Mouse (Mus musculus) embryonic facial prominence, embryonic 15.5 days (tissue): ENCODE measurements around the gene Abhd17c. TPM values are rescaled to one million over a fixed set of nuclear protein-coding genes. Genes with fewer than 3 reads are reported as not detected.
"Not testable (repeated sequence)": the region's sequence is repeated elsewhere in the genome, so short reads cannot be mapped to it uniquely, and the experiment has no call there.

Experiments
- ATAC-seq: fragments of 200-750 bp; cut with Nextera tagmentation; 2 replicates; pipeline ENCODE4 v1.8.0; 2017; ENCODE audit warnings: low read depth, moderate TSS enrichment; ENCODE audit not compliant: insufficient number of reproducible peaks, low FRiP score, low TSS enrichment
- H3K27ac ChIP-seq: fragments of 300-500 bp; sonication (generic); replicated peaks from 2 replicates; pipeline ENCODE4 v1.5.1; 2015; ENCODE audit warnings: mild to moderate bottlenecking, inconsistent platforms
- H3K27me3 ChIP-seq: fragments of 300-500 bp; sonication (generic); 2 replicates; pipeline ENCODE4 v1.6.1; 2015; ENCODE audit warnings: inconsistent platforms
- H3K36me3 ChIP-seq: fragments of 300-500 bp; sonication (generic); 2 replicates; pipeline ENCODE4 v1.6.1; 2015; ENCODE audit warnings: mild to moderate bottlenecking, inconsistent platforms
- H3K4me1 ChIP-seq: fragments of 300-500 bp; sonication (generic); 2 replicates; pipeline ENCODE4 v1.6.1; 2015; ENCODE audit warnings: inconsistent platforms
- H3K4me2 ChIP-seq: fragments of 300-500 bp; sonication (generic); replicated peaks from 2 replicates; pipeline ENCODE4 v1.6.1; 2015; ENCODE audit warnings: mild to moderate bottlenecking, inconsistent platforms
- H3K4me3 ChIP-seq: fragments of 300-500 bp; sonication (generic); replicated peaks from 2 replicates; pipeline ENCODE4 v1.5.1; 2015; ENCODE audit warnings: mild to moderate bottlenecking, inconsistent platforms
- H3K9ac ChIP-seq: fragments of 300-500 bp; sonication (generic); 2 replicates; pipeline ENCODE4 v1.6.1; 2015; ENCODE audit warnings: inconsistent platforms
- H3K9me3 ChIP-seq: fragments of 300-500 bp; sonication (generic); replicated peaks from 2 replicates; pipeline ENCODE4 v1.6.1; 2016; ENCODE audit warnings: inconsistent platforms
- WGBS: fragments of 180-500 bp; shearing (Covaris S2); methylation state at CpG from one replicate; pipeline ENCODE4 v1.1.7; 2015; 5-methylcytosine and 5-hydroxymethylcytosine counted together
- polyA plus RNA-seq: library from polyadenylated mRNA; unstranded; fragments of >200 nt; fragmentation: Nextera tagmentation; extraction: Ambion mirVana; gene quantifications from 2 replicates; pipeline ENCODE4 v1.2.1, GENCODE M21; 2015

Abhd17c gene
- polyA plus RNA-seq = 39.5 and 41.6 TPM in 2 replicates

GRCm38 (mm10) chr7:84151001-84151959 lies at the start of gene Abhd17c:
TSS of gene Abhd17c (minus strand) at chr7:84151893.
- Histone ChIP-seq H3K27me3 (no peaks in the 10 kb centered on the region), H3K27ac (peak within 1 kb of the TSS; percentile 90), H3K4me2 (peak within 1 kb of the TSS; percentile 86), H3K9me3 (no peaks in the 10 kb centered on the region), H3K4me1 (peaks cover 29% of the 10 kb centered on the region), H3K9ac (peak within 1 kb of the TSS; percentile 86), H3K36me3 (no peaks in the 10 kb centered on the region), H3K4me3 (peak within 1 kb of the TSS; percentile 87)
- under 1% methylated on average over 108 of the region's 109 CpGs for WGBS
- ATAC-seq = peak; percentile 74

DNA sequence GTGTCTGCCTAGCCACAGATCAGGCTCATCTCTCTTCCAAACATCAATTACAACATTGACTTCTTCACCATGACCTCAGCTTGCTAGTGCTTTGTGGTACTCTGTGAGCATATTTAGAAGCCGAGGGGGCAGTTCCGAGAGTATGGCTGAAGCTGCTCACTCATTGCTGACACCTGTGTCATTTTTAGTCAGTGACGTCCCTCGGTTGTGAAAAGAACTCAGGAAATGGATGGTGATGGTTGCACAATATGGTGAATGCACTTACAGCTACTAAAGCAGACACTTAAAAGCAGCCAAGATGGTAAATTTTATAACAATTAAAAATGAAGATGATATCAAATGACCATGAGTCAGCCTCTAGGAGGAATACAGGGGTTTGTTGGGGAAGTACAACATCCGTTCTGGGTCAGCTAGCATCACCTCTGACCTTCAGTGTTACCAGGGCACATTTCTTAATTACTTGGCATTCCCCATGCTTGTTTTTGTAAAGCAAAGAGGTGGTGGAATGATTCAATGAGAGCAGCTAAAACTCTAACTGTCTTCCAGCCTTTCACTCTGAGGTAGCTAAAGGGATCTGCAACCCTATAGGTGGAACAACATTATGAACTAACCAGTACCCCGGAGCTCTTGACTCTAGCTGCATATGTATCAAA lies 45.6 kb upstream of the Abhd17c start:
- Histone ChIP-seq H3K4me3 (no peak overlapping the region), H3K27me3 (no peaks in the 10 kb centered on the region), H3K9me3 (no peaks in the 10 kb centered on the region), H3K9ac (no peak overlapping the region), H3K4me2 (no peak overlapping the region), H3K36me3 (no peaks in the 10 kb centered on the region), H3K27ac (no peak overlapping the region), H3K4me1 (0 out of 2 replicates have a peak, but pooled peaks cover 3% of the 10 kb centered on the region)
- no peak for ATAC-seq
- WGBS = 68% methylated on average over 6 of the region's 6 CpGs

GRCm38 (mm10) chr7:84196221-84196620 lies 44.5 kb upstream of the Abhd17c start:
- Histone ChIP-seq H3K9ac (no peak overlapping the region), H3K4me3 (no peak overlapping the region), H3K27me3 (no peaks in the 10 kb centered on the region), H3K36me3 (no peaks in the 10 kb centered on the region), H3K4me1 (no peaks in the 10 kb centered on the region), H3K27ac (no peak overlapping the region), H3K9me3 (no peaks in the 10 kb centered on the region), H3K4me2 (no peak overlapping the region)
- 70% methylated on average over 6 of the region's 6 CpGs for WGBS
- no peak for ATAC-seq

- no peak overlapping the region for H3K4me2 ChIP-seq
- no peak overlapping the region for H3K4me3 ChIP-seq
- 82% methylated on average over 3 of the region's 3 CpGs for WGBS
- H3K27me3 ChIP-seq = no peaks in the 10 kb centered on the region
- H3K9ac ChIP-seq = no peak overlapping the region
- no peaks in the 10 kb centered on the region for H3K4me1 ChIP-seq
- ATAC-seq = no peak
- H3K36me3 ChIP-seq = no peaks in the 10 kb centered on the region
- no peak overlapping the region for H3K27ac ChIP-seq
- no peaks in the 10 kb centered on the region for H3K9me3 ChIP-seq
Measured at GRCm38 (mm10) chr7:84192256-84192655, 40.6 kb upstream of the Abhd17c start.

DNA sequence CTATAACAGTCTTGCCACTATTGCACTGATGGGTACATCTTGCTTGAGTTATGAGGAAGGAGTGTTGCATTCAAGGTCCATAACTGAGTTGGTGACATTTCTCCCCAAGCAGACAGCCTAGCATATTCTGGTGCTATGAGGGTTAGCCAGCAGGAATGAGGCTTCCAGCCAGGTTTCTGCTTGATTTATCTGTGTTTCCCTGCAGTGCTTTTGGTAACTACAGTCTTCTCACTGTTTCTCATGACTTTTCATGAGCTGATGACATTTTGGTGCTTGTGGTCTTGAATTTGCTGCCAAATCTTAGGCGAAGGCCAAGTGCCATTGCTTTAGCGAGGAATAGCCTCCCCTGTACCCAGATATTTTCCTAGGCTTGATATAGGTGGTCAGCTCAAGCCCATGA lies 39.8 kb upstream of the Abhd17c start:
- Histone ChIP-seq H3K27me3 (no peaks in the 10 kb centered on the region), H3K9ac (no peak overlapping the region), H3K27ac (no peak overlapping the region), H3K4me3 (no peak overlapping the region), H3K36me3 (no peaks in the 10 kb centered on the region), H3K4me2 (no peak overlapping the region), H3K4me1 (no peaks in the 10 kb centered on the region), H3K9me3 (no peaks in the 10 kb centered on the region)
- 86% methylated on average over 2 of the region's 2 CpGs for WGBS
- ATAC-seq = no peak

- no peaks in the 10 kb centered on the region for H3K4me1 ChIP-seq
- H3K27me3 ChIP-seq = no peaks in the 10 kb centered on the region
- no peak overlapping the region for H3K4me2 ChIP-seq
- no peak overlapping the region for H3K4me3 ChIP-seq
- 66% methylated on average over 5 of the region's 5 CpGs for WGBS
- H3K9ac ChIP-seq = no peak overlapping the region
- H3K36me3 ChIP-seq = no peaks in the 10 kb centered on the region
- H3K27ac ChIP-seq = no peak overlapping the region
- H3K9me3 ChIP-seq = no peaks in the 10 kb centered on the region
- ATAC-seq = no peak
Measured at GRCm38 (mm10) chr7:84188196-84188595, 36.5 kb upstream of the Abhd17c start.

GRCm38 (mm10) chr7:84185196-84185595 lies 33.5 kb upstream of the Abhd17c start:
- Histone ChIP-seq H3K9me3 (no peaks in the 10 kb centered on the region), H3K36me3 (no peaks in the 10 kb centered on the region), H3K27me3 (no peaks in the 10 kb centered on the region), H3K4me2 (no peak overlapping the region), H3K9ac (no peak overlapping the region), H3K4me1 (no peaks in the 10 kb centered on the region), H3K27ac (no peak overlapping the region), H3K4me3 (no peak overlapping the region)
- no peak for ATAC-seq
- 71% methylated on average over 4 of the region's 4 CpGs for WGBS

GRCm38 (mm10) chr7:84184703-84185102 lies 33.0 kb upstream of the Abhd17c start:
- Histone ChIP-seq H3K27ac (no peak overlapping the region), H3K9me3 (no peaks in the 10 kb centered on the region), H3K27me3 (no peaks in the 10 kb centered on the region), H3K4me2 (no peak overlapping the region), H3K36me3 (no peaks in the 10 kb centered on the region), H3K9ac (no peak overlapping the region), H3K4me3 (no peak overlapping the region), H3K4me1 (no peaks in the 10 kb centered on the region)
- ATAC-seq = no peak
- 49% methylated on average over 3 of the region's 3 CpGs for WGBS

DNA sequence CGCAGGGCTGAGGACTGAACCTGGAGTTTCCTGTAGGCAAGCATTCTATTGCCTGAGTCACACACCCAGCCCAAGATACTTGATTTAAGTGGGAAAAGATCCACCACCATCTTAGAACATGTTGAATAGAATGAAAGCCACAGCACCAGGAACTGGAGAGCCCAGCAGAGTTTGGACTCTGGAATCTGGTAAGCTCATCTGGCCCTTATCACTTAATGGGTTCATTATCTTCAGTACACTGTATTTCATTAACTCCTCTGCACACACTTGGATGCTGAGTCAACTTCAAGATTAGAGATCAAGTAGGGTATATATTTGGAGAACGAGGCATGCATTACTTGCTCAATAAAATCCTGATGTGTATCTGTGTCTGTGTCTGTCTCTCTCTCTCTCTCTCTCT lies 27.1 kb upstream of the Abhd17c start:
- 78% methylated on average over 2 of the region's 2 CpGs for WGBS
- not testable (repeated sequence) for H3K27ac ChIP-seq, H3K4me3 ChIP-seq, H3K36me3 ChIP-seq, ATAC-seq, H3K4me1 ChIP-seq, H3K27me3 ChIP-seq, H3K9me3 ChIP-seq, H3K4me2 ChIP-seq, H3K9ac ChIP-seq

DNA sequence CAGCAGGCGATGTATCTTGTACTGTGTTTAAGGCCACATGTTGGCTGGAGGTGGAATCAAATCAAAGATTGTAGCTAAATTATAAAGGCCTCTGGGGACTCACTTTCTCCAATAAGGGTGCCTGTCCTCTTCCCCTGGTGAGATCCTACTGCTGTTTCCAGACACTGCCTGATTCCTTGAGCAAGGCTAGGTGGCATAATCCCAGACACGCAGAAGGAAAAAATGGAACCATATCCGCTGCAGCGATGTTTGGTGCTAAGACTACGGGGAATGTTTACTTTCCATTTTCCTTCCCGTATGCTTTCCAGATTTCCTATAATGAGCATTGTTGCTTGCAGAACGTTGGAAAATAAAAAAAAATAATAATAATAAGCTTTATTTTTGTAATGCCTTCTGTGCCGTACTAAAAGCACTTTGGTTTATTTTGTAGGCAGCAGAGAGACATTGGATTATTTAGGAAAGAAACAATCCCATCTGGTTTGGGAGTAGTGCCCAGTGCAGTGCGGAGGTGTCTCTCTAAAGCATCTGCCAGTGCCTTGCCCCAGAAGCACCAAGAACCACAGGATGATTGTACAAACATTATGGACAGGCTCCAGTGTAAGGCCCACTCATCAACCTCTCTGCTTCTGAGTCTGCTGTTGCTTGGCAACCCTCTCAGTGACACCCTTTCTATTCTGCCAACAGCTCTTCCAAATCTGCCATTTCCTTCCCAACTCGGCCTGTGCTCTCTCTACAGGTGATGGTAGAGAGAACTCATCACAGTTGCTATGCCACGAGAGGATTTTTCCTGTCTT lies 23.2 kb upstream of the Abhd17c start:
- no peak for ATAC-seq
- Histone ChIP-seq H3K9ac (no peak overlapping the region), H3K36me3 (no peaks in the 10 kb centered on the region), H3K4me2 (no peak overlapping the region), H3K27me3 (no peaks in the 10 kb centered on the region), H3K4me1 (no peaks in the 10 kb centered on the region), H3K27ac (no peak overlapping the region), H3K4me3 (no peak overlapping the region), H3K9me3 (no peaks in the 10 kb centered on the region)
- 65% methylated on average over 11 of the region's 11 CpGs for WGBS

- Histone ChIP-seq H3K27me3 (no peaks in the 10 kb centered on the region), H3K27ac (no peak overlapping the region), H3K4me1 (no peaks in the 10 kb centered on the region), H3K4me2 (no peak overlapping the region), H3K36me3 (no peaks in the 10 kb centered on the region), H3K9ac (no peak overlapping the region), H3K4me3 (no peak overlapping the region), H3K9me3 (no peaks in the 10 kb centered on the region)
- no peak for ATAC-seq
- 73% methylated on average over 4 of the region's 4 CpGs for WGBS
Measured at GRCm38 (mm10) chr7:84173394-84173793, 21.7 kb upstream of the Abhd17c start.
